Mouse (Mus musculus) heart, adult 2 months (tissue): Measurements from ENCODE around the gene Nav3.

Source experiments
- CTCF ChIP-seq: fragments of 200-600 bp; IDR thresholded peaks from 2 replicates; pipeline ENCODE4 v1.8.1; 2022; ENCODE audit warnings: antibody characterized with exemption, mild to moderate bottlenecking, moderate library complexity
- EP300 ChIP-seq: fragments of 200-500 bp; IDR thresholded peaks from 2 replicates; pipeline ENCODE4 v1.6.1; 2011; ENCODE audit warnings: low read depth, low read length, control low read depth; ENCODE audit not compliant: insufficient read depth
- POLR2A ChIP-seq: fragments of 200-500 bp; IDR thresholded peaks from 2 replicates; pipeline ENCODE4 v1.6.1; 2011; ENCODE audit warnings: mild to moderate bottlenecking, low read depth, low read length, control low read depth; ENCODE audit not compliant: insufficient read depth

GRCm38 (mm10) chr10:109796981-109797380, 659.0 kb downstream of the Nav3 start:
- TF ChIP-seq POLR2A (no peak), CTCF (no peak), EP300 (no peak)
